Mouse (Mus musculus) MEL (cell line): ENCODE data around the gene Opcml.

Experiments used
- CHD1 ChIP-seq: IDR thresholded peaks from 2 replicates; pipeline ENCODE4 v1.6.1; 2012; ENCODE audit warnings: low read depth, mild to moderate bottlenecking, inconsistent platforms, low read length, improper control_type of control experiment
- CHD2 ChIP-seq: IDR thresholded peaks from 2 replicates; pipeline ENCODE4 v1.6.1; 2011; ENCODE audit warnings: low read length, improper control_type of control experiment
- CTCF ChIP-seq, 3 experiments: IDR thresholded peaks in 2 of 3; conservative IDR thresholded peaks in 1 of 3; 2 replicates each; pipeline ENCODE4 v1.5.1; 2011 to 2012; ENCODE audit warnings: low read length in 3 of 3, low read depth in 2 of 3, mild to moderate bottlenecking in 2 of 3, improper control_type of control experiment in 1 of 3, inconsistent platforms in 1 of 3, mixed read lengths in 1 of 3, moderate library complexity in 1 of 3; ENCODE audit not compliant: control insufficient read depth in 1 of 3, insufficient read depth in 1 of 3, poor library complexity in 1 of 3, severe bottlenecking in 1 of 3
- EP300 ChIP-seq, 2 experiments: IDR thresholded peaks; 2 replicates each; pipeline ENCODE4 v1.6.1; 2011; ENCODE audit warnings: improper control_type of control experiment in 2 of 2, low read length in 2 of 2, low read depth in 1 of 2, mild to moderate bottlenecking in 1 of 2
- HCFC1 ChIP-seq: IDR thresholded peaks from 2 replicates; pipeline ENCODE4 v1.6.1; 2012; ENCODE audit warnings: low read depth, mild to moderate bottlenecking, inconsistent platforms, low read length, improper control_type of control experiment, moderate library complexity
- KAT2A ChIP-seq: conservative IDR thresholded peaks from 2 replicates; pipeline ENCODE4 v1.6.1; 2012; ENCODE audit warnings: low read depth, low read length, improper control_type of control experiment, inconsistent platforms
- MYB ChIP-seq: IDR thresholded peaks from 2 replicates; pipeline ENCODE4 v1.6.1; 2011; ENCODE audit warnings: mild to moderate bottlenecking, low read depth, low read length, improper control_type of control experiment
- POLR2A ChIP-seq, 2 experiments: IDR thresholded peaks; 2 replicates each; pipeline ENCODE4 v1.6.1; 2011 to 2012; ENCODE audit warnings: low read length in 2 of 2, mild to moderate bottlenecking in 2 of 2, control low read depth in 1 of 2, improper control_type of control experiment in 1 of 2, low read depth in 1 of 2, moderate library complexity in 1 of 2; ENCODE audit not compliant: control insufficient read depth in 1 of 2, insufficient read depth in 1 of 2, poor library complexity in 1 of 2
- POLR2AphosphoS2 ChIP-seq: IDR thresholded peaks from 2 replicates; pipeline ENCODE4 v1.6.1; 2011; ENCODE audit warnings: low read length, improper control_type of control experiment
- TCF12 ChIP-seq: IDR thresholded peaks from 2 replicates; pipeline ENCODE4 v1.6.1; 2014; ENCODE audit warnings: low read depth, mild to moderate bottlenecking, inconsistent platforms, low read length, improper control_type of control experiment, moderate library complexity
- UBTF ChIP-seq: IDR thresholded peaks from 2 replicates; pipeline ENCODE4 v1.6.1; 2012; ENCODE audit warnings: low read depth, mild to moderate bottlenecking, inconsistent platforms, low read length, improper control_type of control experiment, moderate library complexity, borderline replicate concordance; ENCODE audit not compliant: insufficient read depth
- USF1 ChIP-seq: IDR thresholded peaks from 2 replicates; pipeline ENCODE4 v1.6.1; 2014; ENCODE audit warnings: low read depth, mild to moderate bottlenecking, inconsistent platforms, low read length, improper control_type of control experiment, moderate library complexity

- TF ChIP-seq KAT2A, result no peak
- no peak for TF ChIP-seq HCFC1
- no peak for TF ChIP-seq CHD2
- TF ChIP-seq UBTF, result no peak
- TF ChIP-seq CTCF (IDR thresholded peaks at IDR 0.05 in 2 of 3, conservative IDR thresholded peaks at IDR 0.05 in 1 of 3; ENCODE audit: control insufficient read depth in 1 of 3, insufficient read depth in 1 of 3, low read depth in 2 of 3, low read length in 3 of 3, poor library complexity in 1 of 3, severe bottlenecking in 1 of 3), result no peak
- TF ChIP-seq EP300 (IDR thresholded peaks at IDR 0.05; ENCODE audit: low read depth in 1 of 2, low read length in 2 of 2), result no peak
- TF ChIP-seq USF1, result no peak
- TF ChIP-seq CHD1, result no peak
- TF ChIP-seq POLR2A (IDR thresholded peaks at IDR 0.05; ENCODE audit: control insufficient read depth in 1 of 2, insufficient read depth in 1 of 2, low read depth in 1 of 2, low read length in 2 of 2, poor library complexity in 1 of 2), result no peak
- TF ChIP-seq TCF12, result no peak
- TF ChIP-seq MYB, result no peak
- TF ChIP-seq POLR2AphosphoS2, result no peak
Measured at GRCm38 (mm10) chr9:28207441-28207840, 416.9 kb downstream of the Opcml start.
